Mouse (Mus musculus) bone marrow, adult 2 months (tissue): Measurements from ENCODE around the gene Slc32a1.

Experiments used
- CTCF ChIP-seq: fragments of 200-500 bp; IDR thresholded peaks from 2 replicates; pipeline ENCODE4 v1.5.1; 2011; ENCODE audit warnings: low read length, control low read depth; ENCODE audit not compliant: control insufficient read depth, insufficient read depth
- POLR2A ChIP-seq: fragments of 200-500 bp; IDR thresholded peaks from 2 replicates; pipeline ENCODE4 v1.6.1; 2011; ENCODE audit warnings: low read depth, mild to moderate bottlenecking, control low read depth, low read length, borderline replicate concordance; ENCODE audit not compliant: control insufficient read depth

GRCm38 (mm10) chr2:158606511-158606964 lies 4.0 kb upstream of the Slc32a1 start:
- TF ChIP-seq POLR2A (no peak), CTCF (no peak)
